In the genomic region with DNA sequence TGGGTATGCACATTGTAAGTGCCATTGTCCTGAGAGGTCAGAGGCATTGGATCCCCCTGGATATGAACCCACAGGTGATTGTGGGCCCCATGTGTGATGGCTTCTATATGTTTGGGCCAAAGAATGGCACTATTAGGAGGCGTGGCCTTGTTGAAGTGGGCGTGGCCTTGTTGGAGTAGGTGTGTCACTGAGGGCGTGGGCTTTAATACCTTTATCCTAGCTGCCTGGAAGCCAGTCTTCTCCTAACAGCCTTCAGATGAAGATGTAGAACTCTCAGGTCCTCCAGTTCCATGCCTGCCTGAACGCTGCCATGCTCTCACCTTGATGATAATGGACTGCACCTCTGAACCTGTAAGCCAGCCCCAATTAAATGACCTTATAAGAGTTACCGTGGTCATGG, we compare ENCODE assay signal across 29 mouse cellular contexts. TPM values are rescaled to one million over a fixed set of nuclear protein-coding genes. Genes with fewer than 3 reads are reported as not detected.
"Had no signal": no experiment of that assay in that cellular context is flagged by ENCODE, and none has a peak within 500 bp of the region (broad histone marks: within the 10 kb centered on the region; RNA-seq: fewer than 3 reads in every experiment).

No protein-coding gene starts in this region.

- H3K27ac ChIP-seq: gastrocnemius, adult 2 months; heart, adult 2 months; heart, embryonic 13.5 days; heart, embryonic 15.5 days; hindbrain, embryonic 10.5 days; hindbrain, embryonic 12.5 days; hindbrain, embryonic 14.5 days; intestine, embryonic 15.5 days; layer of hippocampus, adult 2 months; left cerebral cortex, adult 2 months; limb, embryonic 10.5 days; limb, embryonic 12.5 days; liver, embryonic 13.5 days had no signal

- H3K4me3 ChIP-seq: gastrocnemius, adult 2 months; heart, adult 2 months; heart, embryonic 13.5 days; heart, embryonic 15.5 days; hindbrain, embryonic 10.5 days; hindbrain, embryonic 12.5 days; intestine, embryonic 15.5 days; layer of hippocampus, adult 2 months; left cerebral cortex, adult 2 months; limb, embryonic 10.5 days; limb, embryonic 12.5 days; liver, embryonic 13.5 days had no signal

- H3K4me1 ChIP-seq: heart, embryonic 13.5 days; heart, embryonic 15.5 days; intestine, embryonic 15.5 days; limb, embryonic 10.5 days; limb, embryonic 12.5 days; liver, embryonic 13.5 days had no signal

- H3K9ac ChIP-seq: heart, embryonic 13.5 days; heart, embryonic 15.5 days; hindbrain, embryonic 12.5 days; hindbrain, embryonic 14.5 days; intestine, embryonic 15.5 days; limb, embryonic 12.5 days; liver, embryonic 13.5 days had no signal

- H3K9me3 ChIP-seq: heart, embryonic 13.5 days; heart, embryonic 15.5 days; hindbrain, embryonic 10.5 days; hindbrain, embryonic 12.5 days; intestine, embryonic 15.5 days; limb, embryonic 10.5 days; limb, embryonic 12.5 days; liver, embryonic 13.5 days had no signal

- H3K4me2 ChIP-seq: heart, embryonic 11.5 days; heart, embryonic 13.5 days; heart, embryonic 15.5 days; hindbrain, embryonic 12.5 days; hindbrain, embryonic 14.5 days; intestine, embryonic 15.5 days; limb, embryonic 12.5 days; liver, embryonic 11.5 days; liver, embryonic 13.5 days had no signal

- ATAC-seq: hindbrain, embryonic 16.5 days; inflammation-experienced regulatory T-cells, adult 6 months; intestine, embryonic 15.5 days; intestine, postnatal 0 days had no signal

- H3K36me3 ChIP-seq: heart, embryonic 13.5 days; heart, embryonic 15.5 days; hindbrain, embryonic 10.5 days; hindbrain, embryonic 12.5 days; intestine, embryonic 15.5 days; limb, embryonic 10.5 days; limb, embryonic 12.5 days; liver, embryonic 13.5 days had no signal

- DNase-seq: gastrocnemius, adult 2 months; gastrocnemius, postnatal 10 days; gastrocnemius, postnatal 25 days; heart, adult 2 months; heart, postnatal 4 days; kidney, adult 18-20 months; kidney, adult 8-10 months; kidney, postnatal 10 days; kidney, postnatal 25 days; kidney, postnatal 4 days; liver; liver, embryonic 13.5 days had no signal

RNA-seq across cellular contexts. Expression of a gene that starts 55.1 kb away (rescaled TPM):
- total RNA-seq: gastrocnemius, adult 2 months; gastrocnemius, postnatal 10 days; gastrocnemius, postnatal 25 days; gastrocnemius, postnatal 4 days; heart, adult 2 months; heart, postnatal 25 days; heart, postnatal 4 days had no signal
- polyA plus RNA-seq: heart, adult 2 months; heart, embryonic 11.5 days; heart, embryonic 13.5 days; heart, embryonic 15.5 days; inflammation-experienced regulatory T-cells, adult 6 months; intestine, embryonic 15.5 days; intestine, postnatal 0 days; limb, embryonic 10.5 days; limb, embryonic 12.5 days; liver, embryonic 11.5 days had no signal
